Mouse (Mus musculus): ENCODE results near the gene Zdhhc14.

DNA sequence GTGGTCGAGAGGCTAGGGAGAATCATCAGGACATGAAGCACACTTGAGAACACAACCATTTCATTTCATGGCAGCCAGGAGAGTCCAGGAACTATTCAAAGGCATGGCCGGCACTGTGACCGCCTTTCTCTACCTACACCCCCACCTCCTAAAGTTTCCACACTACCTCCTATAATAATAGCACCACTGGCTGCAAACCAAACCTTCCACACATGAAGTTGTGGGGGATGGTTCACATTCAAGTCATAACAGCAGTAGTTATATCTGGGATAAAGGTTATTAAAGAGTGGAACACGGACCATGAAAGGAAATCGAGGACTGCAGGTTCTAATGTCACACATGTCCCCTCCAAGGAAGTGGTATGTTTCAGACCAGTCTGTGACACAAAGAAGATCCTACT lies 90.6 kb downstream of the Zdhhc14 start:
- no peak for TF ChIP-seq EP300 (IDR thresholded peaks at IDR 0.05; ENCODE audit: low read depth)
- no peak for TF ChIP-seq CTCF (IDR thresholded peaks at IDR 0.05; ENCODE audit: low read depth)
